Comparison of ENCODE assay signal across 26 mouse cellular contexts in the genomic region with DNA sequence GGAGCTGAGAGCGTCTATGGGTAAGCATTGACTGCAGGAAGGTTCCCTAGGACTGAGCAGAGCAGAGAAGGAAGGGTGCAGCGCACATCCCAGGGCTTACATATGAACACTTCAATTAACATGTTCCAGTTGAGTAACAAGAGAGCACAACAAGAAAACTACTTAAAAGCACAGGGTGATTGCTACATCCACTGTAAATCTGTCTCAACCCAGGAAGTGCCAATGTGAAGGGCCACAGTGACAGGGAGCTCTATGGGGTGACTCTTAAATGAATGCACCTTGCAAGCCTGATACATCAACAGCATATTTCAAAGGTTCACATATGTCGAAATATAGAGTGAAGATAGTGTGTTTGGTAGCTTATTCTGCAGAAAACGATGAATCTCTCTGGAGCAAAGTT.
A peak's percentile ranks its signal among the peaks of the same experiment; 100 is the strongest.
DNase-seq lines count a peak whose midpoint lies in the region; ATAC-seq and TF ChIP-seq lines count a peak whose summit lies in the region.
"Had no signal": no experiment of that assay in that cellular context is flagged by ENCODE, and none has a peak within 500 bp of the region (broad histone marks: within the 10 kb centered on the region; RNA-seq: fewer than 3 reads in every experiment).

No protein-coding gene starts in this region.

- no peak for TF ChIP-seq EP300 in liver, postnatal 0 days (IDR thresholded peaks at IDR 0.05; ENCODE audit: low read depth)

- H3K4me1 ChIP-seq in liver, postnatal 0 days (ENCODE audit: insufficient read depth), result no peaks in the 10 kb centered on the region
- no peaks in the 10 kb centered on the region for H3K4me1 ChIP-seq in liver, embryonic 11.5 days (replicated peaks; ENCODE audit: control insufficient read depth, insufficient read depth, low read length)
- peaks cover 12% of the 10 kb centered on the region for H3K4me1 ChIP-seq in midbrain, embryonic 16.5 days (ENCODE audit: control insufficient read depth, insufficient read depth, low read length)
- H3K4me1 ChIP-seq: heart, embryonic 13.5 days had no signal

- no peak overlapping the region for H3K4me2 ChIP-seq in liver, postnatal 0 days (ENCODE audit: low read depth, low read length)
- no peak overlapping the region for H3K4me2 ChIP-seq in liver, embryonic 11.5 days
- no peak overlapping the region for H3K4me2 ChIP-seq in midbrain, embryonic 16.5 days (ENCODE audit: low read length)
- H3K4me2 ChIP-seq: forebrain, embryonic 13.5 days; heart, embryonic 13.5 days; hindbrain, embryonic 15.5 days had no signal

- no peak overlapping the region for H3K9ac ChIP-seq in liver, postnatal 0 days (replicated peaks)
- no peak overlapping the region for H3K9ac ChIP-seq in liver, embryonic 11.5 days (ENCODE audit: low read depth, low read length)
- H3K9ac ChIP-seq in midbrain, embryonic 16.5 days (ENCODE audit: low read depth, low read length), result no peak overlapping the region
- H3K9ac ChIP-seq: forebrain, embryonic 13.5 days; heart, embryonic 13.5 days; hindbrain, embryonic 15.5 days had no signal

- no peak overlapping the region for H3K27ac ChIP-seq in liver, postnatal 0 days (ENCODE audit: low read depth)
- H3K27ac ChIP-seq in liver, embryonic 11.5 days (ENCODE audit: low read depth, low read length), result no peak overlapping the region
- no peak overlapping the region for H3K27ac ChIP-seq in midbrain, embryonic 16.5 days (ENCODE audit: low read length)
- H3K27ac ChIP-seq: forebrain, embryonic 10.5 days; forebrain, embryonic 13.5 days; heart, embryonic 13.5 days; hindbrain, embryonic 15.5 days had no signal

- no peak for TF ChIP-seq CTCF in liver, postnatal 0 days (IDR thresholded peaks at IDR 0.05; ENCODE audit: low read depth)

- ATAC-seq in liver, postnatal 0 days, result 0 out of 2 replicates have a peak, but pooled peaks have one; percentile 38
- ATAC-seq in liver, embryonic 11.5 days (replicated peaks; ENCODE audit: low FRiP score), result no peak
- peak; percentile 93 for ATAC-seq in granulocyte monocyte progenitor cell, adult 5-6 weeks (replicated peaks; ENCODE audit: poor library complexity, severe bottlenecking)
- ATAC-seq in neutrophil, adult 5-6 weeks (ENCODE audit: extremely low read depth, insufficient number of reproducible peaks, low FRiP score, poor library complexity, severe bottlenecking), result 0 out of 2 replicates have a peak, but pooled peaks have one; percentile 6
- no peak for ATAC-seq in midbrain, embryonic 16.5 days
- ATAC-seq in CD4-positive, CD25-positive, alpha-beta regulatory T cell, adult 4 months, result no peak
- ATAC-seq: forebrain, embryonic 13.5 days; forebrain, embryonic 16.5 days; Patski had no signal

- DNase-seq in liver, postnatal 0 days, result no peak
- DNase-seq in liver, embryonic 11.5 days (ENCODE audit: low spot score), result no peak
- DNase-seq in adipocyte (ENCODE audit: low spot score), result peak; percentile 38
- DNase-seq: adrenal gland, adult 2 months; adrenal gland, postnatal 14 days; cerebellum, adult 11 months; cerebellum, adult 2 months; cerebellum, adult 9-11 months; cerebellum, postnatal 25 days; gastrocnemius, postnatal 10 days; gastrocnemius, postnatal 36 days; heart, adult 18-20 months; heart, postnatal 14 days; heart, postnatal 4 days had no signal

- H3K4me3 ChIP-seq in liver, postnatal 0 days (ENCODE audit: low read depth, low read length), result no peak overlapping the region
- no peak overlapping the region for H3K4me3 ChIP-seq in liver, embryonic 11.5 days (ENCODE audit: low read depth, low read length)
- no peak overlapping the region for H3K4me3 ChIP-seq in midbrain, embryonic 16.5 days (ENCODE audit: low read depth, low read length)
- H3K4me3 ChIP-seq: forebrain, embryonic 10.5 days; forebrain, embryonic 13.5 days; heart, embryonic 13.5 days; hindbrain, embryonic 15.5 days had no signal

- WGBS in liver, postnatal 0 days (ENCODE audit: insufficient replicate concordance), result 83% methylated on average over 4 of the region's 4 CpGs
- WGBS in liver, embryonic 11.5 days, result 86% methylated on average over 4 of the region's 4 CpGs
- 87% methylated on average over 4 of the region's 4 CpGs for WGBS in midbrain, embryonic 16.5 days

- H3K27me3 ChIP-seq in liver, postnatal 0 days (ENCODE audit: insufficient read depth, low read length), result no peaks in the 10 kb centered on the region
- H3K27me3 ChIP-seq in liver, embryonic 11.5 days (replicated peaks; ENCODE audit: control insufficient read depth, insufficient read depth, low read length), result no peaks in the 10 kb centered on the region
- no peaks in the 10 kb centered on the region for H3K27me3 ChIP-seq in midbrain, embryonic 16.5 days (ENCODE audit: control insufficient read depth, insufficient read depth, low read depth, low read length)
- H3K27me3 ChIP-seq: CH12.LX; forebrain, embryonic 13.5 days; heart, embryonic 13.5 days; hindbrain, embryonic 15.5 days; Patski had no signal

- no peaks in the 10 kb centered on the region for H3K36me3 ChIP-seq in liver, postnatal 0 days (replicated peaks; ENCODE audit: insufficient read depth, low read length)
- no peaks in the 10 kb centered on the region for H3K36me3 ChIP-seq in liver, embryonic 11.5 days (ENCODE audit: control insufficient read depth, insufficient read depth, low read length)
- H3K36me3 ChIP-seq in midbrain, embryonic 16.5 days (ENCODE audit: control insufficient read depth, insufficient read depth, low read length), result no peaks in the 10 kb centered on the region
- H3K36me3 ChIP-seq: G1E; heart, embryonic 13.5 days; hindbrain, embryonic 15.5 days had no signal

- no peaks in the 10 kb centered on the region for H3K9me3 ChIP-seq in liver, postnatal 0 days (ENCODE audit: low read length)
- no peaks in the 10 kb centered on the region for H3K9me3 ChIP-seq in liver, embryonic 11.5 days (ENCODE audit: control insufficient read depth, low read length)
- no peaks in the 10 kb centered on the region for H3K9me3 ChIP-seq in midbrain, embryonic 16.5 days (replicated peaks; ENCODE audit: control insufficient read depth, low read length, poor library complexity, severe bottlenecking)
- H3K9me3 ChIP-seq: forebrain, embryonic 10.5 days; forebrain, embryonic 13.5 days; heart, embryonic 13.5 days; hindbrain, embryonic 15.5 days had no signal

Comparison
In these comparisons a context has a peak if more than half of its experiments do, and no peak if none do; other contexts are left out.
1. ATAC-seq: peak in liver, postnatal 0 days (single experiment), granulocyte monocyte progenitor cell, adult 5-6 weeks (single experiment) and neutrophil, adult 5-6 weeks (single experiment); none in liver, embryonic 11.5 days (single experiment), midbrain, embryonic 16.5 days (single experiment) and CD4-positive, CD25-positive, alpha-beta regulatory T cell, adult 4 months (single experiment).